Mouse (Mus musculus) neural tube, embryonic 11.5 days (tissue): ENCODE data around the gene Rlf. TPM values are rescaled to one million over a fixed set of nuclear protein-coding genes. Genes with fewer than 3 reads are reported as not detected.
A peak's percentile ranks its signal among the peaks of the same experiment; 100 is the strongest.
"Not testable (repeated sequence)": the region's sequence is repeated elsewhere in the genome, so short reads cannot be mapped to it uniquely, and the experiment has no call there.

Experiments used
- ATAC-seq: fragments of 200-750 bp; cut with Nextera tagmentation; 2 replicates; pipeline ENCODE4 v1.8.0; 2017; ENCODE audit warnings: moderate number of reproducible peaks, mild to moderate bottlenecking, moderate TSS enrichment, moderate library complexity; ENCODE audit not compliant: insufficient read depth, low FRiP score, low TSS enrichment
- DNase-seq: peaks from one replicate; pipeline ENCODE4 v3.0.0-alpha.2; 2015; ENCODE audit warnings: low spot score
- H3K27ac ChIP-seq: fragments of 300-500 bp; sonication (generic); 2 replicates; pipeline ENCODE4 v1.5.1; 2014; ENCODE audit warnings: low read depth, mild to moderate bottlenecking, low read length
- H3K27me3 ChIP-seq: fragments of 300-500 bp; sonication (generic); 2 replicates; pipeline ENCODE4 v1.6.1; 2014; ENCODE audit warnings: mild to moderate bottlenecking, low read length, mixed read lengths; ENCODE audit not compliant: control insufficient read depth, insufficient read depth
- H3K36me3 ChIP-seq: fragments of 300-500 bp; sonication (generic); 2 replicates; pipeline ENCODE4 v1.6.1; 2014; ENCODE audit warnings: mild to moderate bottlenecking, low read length, moderate library complexity, mixed read lengths; ENCODE audit not compliant: control insufficient read depth, insufficient read depth
- H3K4me1 ChIP-seq: fragments of 300-500 bp; sonication (generic); 2 replicates; pipeline ENCODE4 v1.6.1; 2014; ENCODE audit warnings: low read length, mixed read lengths; ENCODE audit not compliant: control insufficient read depth, insufficient read depth
- H3K4me2 ChIP-seq: fragments of 300-500 bp; sonication (generic); 2 replicates; pipeline ENCODE4 v1.6.1; 2014; ENCODE audit warnings: low read depth, mild to moderate bottlenecking, moderate library complexity
- H3K4me3 ChIP-seq: fragments of 300-500 bp; sonication (generic); 2 replicates; pipeline ENCODE4 v1.5.1; 2014; ENCODE audit warnings: low read depth, low read length
- H3K9ac ChIP-seq: fragments of 300-500 bp; sonication (generic); 2 replicates; pipeline ENCODE4 v1.6.1; 2014; ENCODE audit warnings: mild to moderate bottlenecking, low read length
- H3K9me3 ChIP-seq: fragments of 300-500 bp; sonication (generic); 2 replicates; pipeline ENCODE4 v1.6.1; 2016; ENCODE audit warnings: low read length; ENCODE audit not compliant: control insufficient read depth
- WGBS: fragments of 180-500 bp; shearing (Covaris S2); extraction: QIAGEN DNeasy Blood & Tissue Kit; methylation state at CpG from one replicate; pipeline ENCODE4 v1.1.7; 2014; 5-methylcytosine and 5-hydroxymethylcytosine counted together
- polyA plus RNA-seq: library from polyadenylated mRNA; unstranded; fragments of >200 nt; fragmentation: Nextera tagmentation; extraction: Ambion mirVana; gene quantifications from 2 replicates; pipeline ENCODE4 v1.2.1, GENCODE M21; 2014

The Rlf gene
- polyA plus RNA-seq, 1 experiment from 2014 or later, result 24.4 TPM

- WGBS, result 96% methylated on average over 2 of the region's 2 CpGs
- ATAC-seq (no peak), DNase-seq (no peak)
- Histone ChIP-seq H3K4me3 (no peak overlapping the region), H3K27me3 (no peaks in the 10 kb centered on the region), H3K4me2 (no peak overlapping the region), H3K27ac (no peak overlapping the region), H3K9me3 (no peaks in the 10 kb centered on the region), H3K9ac (no peak overlapping the region), H3K36me3 (0 out of 2 replicates have a peak, but pooled peaks cover 2% of the 10 kb centered on the region), H3K4me1 (no peaks in the 10 kb centered on the region)
These were observed 22.6 kb downstream of the Rlf start for GRCm38 (mm10) chr4:121192306-121192705.

GRCm38 (mm10) chr4:121189341-121189740 is 25.5 kb downstream of the Rlf start:
- 91% methylated on average over 3 of the region's 3 CpGs for WGBS
- DNase-seq, result no peak
- 0 out of 2 replicates have a peak, but pooled peaks cover 2% of the 10 kb centered on the region for H3K36me3 ChIP-seq

GRCm38 (mm10) chr4:121179669-121180068 is 35.2 kb downstream of the Rlf start:
- Histone ChIP-seq H3K4me2 (no peak overlapping the region), H3K4me3 (no peak overlapping the region), H3K27me3 (no peaks in the 10 kb centered on the region), H3K36me3 (0 out of 2 replicates have a peak, but pooled peaks cover 2% of the 10 kb centered on the region), H3K9ac (no peak overlapping the region), H3K27ac (no peak overlapping the region), H3K4me1 (no peaks in the 10 kb centered on the region), H3K9me3 (no peaks in the 10 kb centered on the region)
- ATAC-seq (no peak), DNase-seq (no peak)
- 91% methylated on average over 3 of the region's 3 CpGs for WGBS

More at GRCm38 (mm10) chr4:121189341-121189740, 25.5 kb downstream of the Rlf start:
- no peak for ATAC-seq
- no peak overlapping the region for H3K9ac ChIP-seq
- no peaks in the 10 kb centered on the region for H3K27me3 ChIP-seq
- no peak overlapping the region for H3K4me3 ChIP-seq
- no peak overlapping the region for H3K27ac ChIP-seq
- H3K4me1 ChIP-seq, result no peaks in the 10 kb centered on the region
- no peaks in the 10 kb centered on the region for H3K9me3 ChIP-seq
- no peak overlapping the region for H3K4me2 ChIP-seq

- peaks cover 4% of the 10 kb centered on the region for H3K36me3 ChIP-seq
- H3K9ac ChIP-seq, result no peak overlapping the region
- no peaks in the 10 kb centered on the region for H3K9me3 ChIP-seq
- H3K27ac ChIP-seq, result no peak overlapping the region
- H3K4me2 ChIP-seq, result no peak overlapping the region
- no peaks in the 10 kb centered on the region for H3K4me1 ChIP-seq
- DNase-seq, result no peak
- no peak for ATAC-seq
- no peaks in the 10 kb centered on the region for H3K27me3 ChIP-seq
- WGBS, result 96% methylated on average over 2 of the region's 2 CpGs
- H3K4me3 ChIP-seq, result no peak overlapping the region
These were observed 47.2 kb downstream of the Rlf start for GRCm38 (mm10) chr4:121167656-121168055.

- not testable (repeated sequence) for H3K27ac ChIP-seq, H3K4me2 ChIP-seq, DNase-seq, H3K4me3 ChIP-seq, ATAC-seq, H3K9ac ChIP-seq, H3K27me3 ChIP-seq, H3K36me3 ChIP-seq, H3K9me3 ChIP-seq, H3K4me1 ChIP-seq
- 91% methylated on average over 3 of the region's 5 CpGs for WGBS
These were observed 48.2 kb downstream of the Rlf start for GRCm38 (mm10) chr4:121166697-121167096.

- H3K4me2 ChIP-seq, result no peak overlapping the region
- no peak for ATAC-seq
- H3K36me3 ChIP-seq, result peaks cover 4% of the 10 kb centered on the region; the same call in 1 of the 2 replicates
- H3K9ac ChIP-seq, result no peak overlapping the region
- H3K4me3 ChIP-seq, result no peak overlapping the region
- no peak overlapping the region for H3K27ac ChIP-seq
- no peak for DNase-seq
- no peaks in the 10 kb centered on the region for H3K27me3 ChIP-seq
- no peaks in the 10 kb centered on the region for H3K4me1 ChIP-seq
- 85% methylated on average over 2 of the region's 2 CpGs for WGBS
- no peaks in the 10 kb centered on the region for H3K9me3 ChIP-seq
These were observed 51.3 kb downstream of the Rlf start for GRCm38 (mm10) chr4:121163501-121164030.

GRCm38 (mm10) chr4:121109126-121109525 is 105.8 kb downstream of the Rlf start, which contains the start of gene Tmco2:
Gene Tmco2, minus strand, starts transcription at chr4:121109226.
- Histone ChIP-seq H3K4me1 (no peaks in the 10 kb centered on the region), H3K9ac (no peak within 1 kb of the TSS), H3K27me3 (no peaks in the 10 kb centered on the region), H3K36me3 (no peaks in the 10 kb centered on the region), H3K4me3 (no peak within 1 kb of the TSS), H3K27ac (no peak within 1 kb of the TSS), H3K9me3 (no peaks in the 10 kb centered on the region), H3K4me2 (no peak within 1 kb of the TSS)
- DNase-seq (no peak), ATAC-seq (no peak)
- WGBS, result 96% methylated on average over 2 of the region's 2 CpGs

GRCm38 (mm10) chr4:121103304-121103703 is 111.6 kb downstream of the Rlf start:
- Histone ChIP-seq H3K9me3 (no peaks in the 10 kb centered on the region), H3K27ac (no peak overlapping the region), H3K4me2 (no peak overlapping the region), H3K4me1 (no peaks in the 10 kb centered on the region), H3K4me3 (no peak overlapping the region), H3K27me3 (no peaks in the 10 kb centered on the region), H3K36me3 (no peaks in the 10 kb centered on the region), H3K9ac (no peak overlapping the region)
- DNase-seq (no peak), ATAC-seq (no peak)
- 83% methylated on average over 4 of the region's 4 CpGs for WGBS

- peak; percentile 89 for DNase-seq
- under 1% methylated on average over 39 of the region's 39 CpGs for WGBS
- Histone ChIP-seq H3K27ac (peak within 1 kb of the TSS; percentile 39; the same call in 1 of the 2 replicates), H3K4me3 (peak within 1 kb of the TSS; percentile 79), H3K4me2 (peak within 1 kb of the TSS; percentile 77), H3K36me3 (peaks cover 6% of the 10 kb centered on the region; the same call in 1 of the 2 replicates), H3K4me1 (peaks cover 6% of the 10 kb centered on the region; the same call in 1 of the 2 replicates), H3K9ac (peak within 1 kb of the TSS; percentile 71), H3K27me3 (no peaks in the 10 kb centered on the region), H3K9me3 (no peaks in the 10 kb centered on the region)
- ATAC-seq, result peak; percentile 82
These were observed 117.1 kb downstream of the Rlf start, which contains the start of gene Zmpste24 for GRCm38 (mm10) chr4:121097650-121098378. Gene Zmpste24, minus strand, starts transcription at chr4:121098241.
